Mouse (Mus musculus): Measurements from ENCODE around the gene Abhd12b.

DNA sequence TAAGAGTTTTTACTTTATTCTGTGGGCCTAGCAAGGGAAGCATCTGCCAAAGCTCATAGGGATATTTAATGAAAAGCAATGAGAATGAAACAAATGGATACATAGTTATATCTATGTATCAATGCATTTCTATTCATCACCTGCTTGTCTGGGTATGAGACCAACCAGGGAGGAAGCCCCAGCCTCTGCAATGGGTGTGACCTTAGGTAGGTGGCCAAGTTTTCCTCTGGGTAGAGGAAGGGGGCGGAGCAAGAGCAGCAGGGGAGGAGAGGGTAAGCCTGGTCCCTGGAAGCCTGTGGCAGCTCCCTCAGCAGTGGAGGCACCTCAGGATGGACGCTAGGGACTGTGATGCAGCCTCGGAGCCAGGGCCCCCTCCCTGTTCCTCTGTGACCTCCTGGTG lies at the start of gene Abhd12b:
- no peak for TF ChIP-seq CTCF (IDR thresholded peaks at IDR 0.05; ENCODE audit: borderline replicate concordance, insufficient read depth, low read depth, low read length)
- TF ChIP-seq POLR2A (IDR thresholded peaks at IDR 0.05; ENCODE audit: borderline replicate concordance, insufficient read depth, low read length): no peak
